Mouse (Mus musculus) bone marrow, adult 2 months (tissue): ENCODE data around the gene A730049H05Rik.

Experiments used
- CTCF ChIP-seq: fragments of 200-500 bp; IDR thresholded peaks from 2 replicates; pipeline ENCODE4 v1.5.1; 2011; ENCODE audit warnings: low read length, control low read depth; ENCODE audit not compliant: control insufficient read depth, insufficient read depth
- POLR2A ChIP-seq: fragments of 200-500 bp; IDR thresholded peaks from 2 replicates; pipeline ENCODE4 v1.6.1; 2011; ENCODE audit warnings: low read depth, mild to moderate bottlenecking, control low read depth, low read length, borderline replicate concordance; ENCODE audit not compliant: control insufficient read depth

- TF ChIP-seq CTCF: no peak
- TF ChIP-seq POLR2A: no peak
These were observed 29.6 kb downstream of the A730049H05Rik start for GRCm38 (mm10) chr6:92845898-92846297.
